Mouse (Mus musculus) testis, adult 2 months (tissue): ENCODE results near the gene Klc1.

Source experiments
- CTCF ChIP-seq: fragments of 200-500 bp; IDR thresholded peaks from 2 replicates; pipeline ENCODE4 v1.5.1; 2012; ENCODE audit warnings: low read depth, mild to moderate bottlenecking, inconsistent platforms, low read length, moderate library complexity; ENCODE audit not compliant: control insufficient read depth, insufficient read depth, insufficient replicate concordance
- POLR2A ChIP-seq: fragments of 200-500 bp; IDR thresholded peaks from 2 replicates; pipeline ENCODE4 v1.6.1; 2012; ENCODE audit warnings: low read depth, mild to moderate bottlenecking, inconsistent platforms, low read length, moderate library complexity; ENCODE audit not compliant: control insufficient read depth

GRCm38 (mm10) chr12:111808775-111809174 is 50.1 kb downstream of the Klc1 start:
- TF ChIP-seq CTCF (no peak), POLR2A (no peak)
